Mouse (Mus musculus): ENCODE results near the gene Cxcl15. TPM values are rescaled to one million over a fixed set of nuclear protein-coding genes. Genes with fewer than 3 reads are reported as not detected.

The Cxcl15 gene
- polyA plus RNA-seq, 2 experiments: not detected

DNA sequence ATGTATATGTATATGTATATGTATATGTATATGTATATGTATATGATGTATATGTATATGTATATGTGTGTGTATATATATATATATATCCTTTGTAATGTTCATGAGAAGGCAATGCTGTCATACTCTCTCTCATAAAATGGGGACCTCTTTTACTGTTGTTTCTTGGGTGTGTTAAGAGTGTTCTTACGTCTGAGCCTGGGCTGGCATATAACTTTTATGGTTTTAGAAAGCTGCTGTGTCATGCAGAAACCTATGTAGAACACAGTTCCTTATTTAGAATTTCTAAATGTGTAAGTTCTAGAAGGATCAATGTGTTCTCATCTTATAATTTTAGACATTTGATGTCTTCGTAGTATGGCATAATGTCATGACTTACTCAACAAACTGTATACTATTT is 33.5 kb upstream of the Cxcl15 start:
- no peak for TF ChIP-seq CTCF (IDR thresholded peaks at IDR 0.05; ENCODE audit: low read depth)
- H3K9me3 ChIP-seq (ENCODE audit: control insufficient read depth, low read length): no peaks in the 10 kb centered on the region
- no peak overlapping the region for H3K4me3 ChIP-seq (ENCODE audit: insufficient read depth in 1 of 2, low read depth in 2 of 2, low read length in 2 of 2)
- no peak overlapping the region for H3K9ac ChIP-seq (replicated peaks)
- no peaks in the 10 kb centered on the region; a peak in 1 of 4 replicates for H3K4me1 ChIP-seq (replicated peaks; ENCODE audit: control insufficient read depth in 2 of 2, insufficient read depth in 2 of 2, low read length in 1 of 2)
- peaks cover 13% of the 10 kb centered on the region for H3K27me3 ChIP-seq (ENCODE audit: control insufficient read depth, insufficient read depth, low read length)
- H3K27ac ChIP-seq: no peak overlapping the region
- 46% methylated on average over 2 of the region's 2 CpGs for WGBS (ENCODE audit: insufficient replicate concordance)
- DNase-seq (ENCODE audit: low read depth in 3 of 3, low spot score in 3 of 3): no peak
- no peak overlapping the region for H3K4me2 ChIP-seq (ENCODE audit: low read depth)
- H3K36me3 ChIP-seq (replicated peaks; ENCODE audit: control insufficient read depth, insufficient read depth, low read depth): no peaks in the 10 kb centered on the region
- ATAC-seq (ENCODE audit: insufficient read depth): no peak

DNA sequence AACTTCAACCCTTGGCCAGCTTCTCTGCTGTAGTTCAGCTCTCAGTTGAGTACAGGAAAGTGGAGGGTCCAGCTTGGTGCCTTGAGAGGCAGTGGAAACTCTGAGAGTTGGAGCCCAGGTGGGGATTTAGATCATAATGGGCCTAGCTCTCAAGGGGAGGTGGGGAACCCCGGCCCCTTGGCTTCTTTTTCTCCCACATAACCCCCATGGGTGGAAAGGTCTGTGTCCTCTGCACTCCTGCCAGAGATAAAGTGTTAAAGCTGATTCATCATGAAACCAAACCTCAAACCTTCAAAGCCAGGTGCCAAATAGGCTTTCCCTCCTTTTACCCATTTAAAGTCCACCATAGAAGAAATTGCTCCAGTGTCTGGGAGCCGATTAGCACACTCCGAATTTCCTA is 32.5 kb upstream of the Cxcl15 start:
- no peaks in the 10 kb centered on the region; a peak in 1 of 4 replicates for H3K4me1 ChIP-seq (replicated peaks; ENCODE audit: control insufficient read depth in 2 of 2, insufficient read depth in 2 of 2, low read length in 1 of 2)

DNA sequence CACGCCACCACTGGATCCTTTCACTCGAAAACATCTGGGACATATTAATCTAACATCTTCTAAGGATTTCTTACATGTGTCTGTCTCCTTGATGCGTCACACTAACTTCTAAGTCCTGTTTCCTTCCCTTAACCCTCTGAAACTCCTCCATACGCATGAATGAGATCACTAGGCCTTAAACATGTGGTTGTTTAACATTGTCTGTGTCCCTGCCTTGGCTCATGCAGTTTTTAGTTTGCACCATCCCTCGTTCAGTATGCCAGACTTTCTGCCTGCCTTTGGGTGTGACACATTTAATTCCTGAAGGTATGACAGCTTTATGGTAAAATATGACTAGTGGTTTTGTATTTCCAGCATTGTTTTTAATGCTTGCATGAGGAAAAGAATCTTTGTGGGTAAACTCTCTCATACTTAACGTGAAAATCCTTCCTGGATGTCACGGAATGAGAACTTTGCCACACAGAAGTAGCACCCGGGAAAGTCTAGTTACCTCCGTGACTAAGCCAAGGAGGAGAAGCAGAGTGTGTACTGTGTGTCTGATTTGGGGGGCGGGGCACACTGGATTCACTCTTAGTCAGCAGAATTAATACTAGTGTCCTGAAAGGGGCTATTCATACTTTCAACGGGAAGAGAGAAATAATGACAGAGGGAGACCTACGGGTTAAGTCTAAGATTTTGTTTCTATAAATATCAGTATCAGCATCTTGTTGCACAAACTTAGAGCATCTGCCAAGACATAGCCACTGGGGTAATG is 30.2 kb upstream of the Cxcl15 start:
- no peaks in the 10 kb centered on the region for H3K36me3 ChIP-seq (replicated peaks; ENCODE audit: control insufficient read depth, insufficient read depth, low read depth)
- ATAC-seq (ENCODE audit: insufficient read depth) (no peak), DNase-seq (ENCODE audit: low read depth in 3 of 3, low spot score in 3 of 3) (no peak)
- no peaks in the 10 kb centered on the region for H3K9me3 ChIP-seq (ENCODE audit: control insufficient read depth, low read length)
- H3K27me3 ChIP-seq (ENCODE audit: control insufficient read depth, insufficient read depth, low read length): peaks cover 7% of the 10 kb centered on the region
- no peak overlapping the region for H3K4me3 ChIP-seq (ENCODE audit: insufficient read depth in 1 of 2, low read depth in 2 of 2, low read length in 2 of 2)
- no peak overlapping the region for H3K9ac ChIP-seq (replicated peaks)
- no peaks in the 10 kb centered on the region for H3K4me1 ChIP-seq (replicated peaks; ENCODE audit: control insufficient read depth in 2 of 2, insufficient read depth in 2 of 2, low read length in 1 of 2)
- TF ChIP-seq EP300 (IDR thresholded peaks at IDR 0.05; ENCODE audit: low read depth) (no peak), CTCF (IDR thresholded peaks at IDR 0.05; ENCODE audit: low read depth) (no peak)
- no peak overlapping the region for H3K27ac ChIP-seq
- WGBS (ENCODE audit: insufficient replicate concordance): 63% methylated on average over 12 of the region's 12 CpGs
- no peak overlapping the region for H3K4me2 ChIP-seq (ENCODE audit: low read depth)

More for the DNA sequence above, 32.5 kb upstream of the Cxcl15 start:
- H3K36me3 ChIP-seq (replicated peaks; ENCODE audit: control insufficient read depth, insufficient read depth, low read depth): no peaks in the 10 kb centered on the region
- H3K9me3 ChIP-seq (ENCODE audit: control insufficient read depth, low read length): no peaks in the 10 kb centered on the region
- H3K4me2 ChIP-seq (ENCODE audit: low read depth): no peak overlapping the region
- DNase-seq (ENCODE audit: low read depth in 3 of 3, low spot score in 3 of 3) (no peak), ATAC-seq (ENCODE audit: insufficient read depth) (no peak)
- no peak overlapping the region for H3K9ac ChIP-seq (replicated peaks)
- WGBS (ENCODE audit: insufficient replicate concordance): 70% methylated on average over 3 of the region's 3 CpGs
- TF ChIP-seq CTCF (IDR thresholded peaks at IDR 0.05; ENCODE audit: low read depth): no peak
- TF ChIP-seq EP300 (IDR thresholded peaks at IDR 0.05; ENCODE audit: low read depth): no peak
- no peak overlapping the region for H3K27ac ChIP-seq
- peaks cover 13% of the 10 kb centered on the region for H3K27me3 ChIP-seq (ENCODE audit: control insufficient read depth, insufficient read depth, low read length)
- no peak overlapping the region for H3K4me3 ChIP-seq (ENCODE audit: insufficient read depth in 1 of 2, low read depth in 2 of 2, low read length in 2 of 2)

DNA sequence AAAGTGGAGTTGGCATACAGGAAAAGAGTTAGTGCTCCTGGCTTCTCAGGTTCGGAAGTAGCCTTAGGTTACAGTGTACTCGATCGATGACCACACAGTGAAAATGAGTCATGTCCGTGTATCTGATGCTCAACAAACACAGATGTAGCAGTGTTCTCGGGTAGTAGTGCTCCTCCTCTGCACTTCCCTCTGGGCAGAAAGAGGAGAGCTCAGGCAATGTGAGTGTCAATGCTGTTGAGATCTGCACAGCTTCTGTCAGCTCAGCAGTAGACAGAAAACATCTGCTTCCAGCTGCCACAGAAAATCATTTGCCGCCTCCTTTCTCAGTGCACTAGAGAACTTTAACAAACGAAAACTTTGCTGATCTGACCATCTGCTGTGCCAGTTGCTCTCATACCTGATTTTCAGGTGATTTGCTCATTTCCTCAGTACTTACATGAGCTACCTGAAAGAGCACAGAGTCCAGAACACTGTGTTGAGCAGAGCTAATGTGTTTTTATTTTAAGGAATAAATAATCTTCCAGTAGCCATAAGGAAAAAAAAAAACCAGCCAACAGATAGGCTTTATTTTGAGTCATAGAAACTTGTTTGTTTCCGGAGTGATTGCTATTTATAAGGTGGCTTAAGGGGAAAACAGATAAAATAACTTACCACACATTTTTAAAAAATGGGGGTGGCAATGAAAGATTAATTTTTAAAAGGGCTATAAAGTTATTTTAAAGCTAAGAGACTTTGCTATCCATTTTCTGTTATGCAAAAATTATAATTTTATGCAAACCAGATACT is 28.3 kb upstream of the Cxcl15 start:
- Histone ChIP-seq H3K9ac (replicated peaks) (no peak overlapping the region), H3K27me3 (ENCODE audit: control insufficient read depth, insufficient read depth, low read length) (no peaks in the 10 kb centered on the region), H3K4me1 (replicated peaks; ENCODE audit: control insufficient read depth in 2 of 2, insufficient read depth in 2 of 2, low read length in 1 of 2) (no peaks in the 10 kb centered on the region), H3K4me3 (ENCODE audit: insufficient read depth in 1 of 2, low read depth in 2 of 2, low read length in 2 of 2) (no peak overlapping the region), H3K9me3 (ENCODE audit: control insufficient read depth, low read length) (no peaks in the 10 kb centered on the region), H3K36me3 (replicated peaks; ENCODE audit: control insufficient read depth, insufficient read depth, low read depth) (no peaks in the 10 kb centered on the region), H3K27ac (no peak overlapping the region), H3K4me2 (ENCODE audit: low read depth) (no peak overlapping the region)
- ATAC-seq (ENCODE audit: insufficient read depth) (no peak), DNase-seq (ENCODE audit: low read depth in 3 of 3, low spot score in 3 of 3) (no peak)
- WGBS (ENCODE audit: insufficient replicate concordance): 46% methylated on average over 8 of the region's 8 CpGs
- TF ChIP-seq CTCF (IDR thresholded peaks at IDR 0.05; ENCODE audit: low read depth) (no peak), EP300 (IDR thresholded peaks at IDR 0.05; ENCODE audit: low read depth) (no peak)

- no peak within 1 kb of the TSS for H3K27ac ChIP-seq
- no peaks in the 10 kb centered on the region; a peak in 1 of 4 replicates for H3K4me1 ChIP-seq (replicated peaks; ENCODE audit: control insufficient read depth in 2 of 2, insufficient read depth in 2 of 2, low read length in 1 of 2)
- H3K9me3 ChIP-seq (ENCODE audit: control insufficient read depth, low read length): no peaks in the 10 kb centered on the region
- H3K9ac ChIP-seq (replicated peaks): no peak within 1 kb of the TSS
- H3K4me2 ChIP-seq (ENCODE audit: low read depth): no peak within 1 kb of the TSS
- H3K27me3 ChIP-seq (ENCODE audit: control insufficient read depth, insufficient read depth, low read length): no peaks in the 10 kb centered on the region
- ATAC-seq (ENCODE audit: insufficient read depth) (no peak), DNase-seq (ENCODE audit: low read depth in 3 of 3, low spot score in 3 of 3) (no peak)
- no peak within 1 kb of the TSS for H3K4me3 ChIP-seq (ENCODE audit: insufficient read depth in 1 of 2, low read depth in 2 of 2, low read length in 2 of 2)
- TF ChIP-seq CTCF (IDR thresholded peaks at IDR 0.05; ENCODE audit: low read depth) (no peak), EP300 (IDR thresholded peaks at IDR 0.05; ENCODE audit: low read depth) (no peak)
- H3K36me3 ChIP-seq (replicated peaks; ENCODE audit: control insufficient read depth, insufficient read depth, low read depth): no peaks in the 10 kb centered on the region
- 32% methylated on average over 3 of the region's 3 CpGs for WGBS (ENCODE audit: insufficient replicate concordance)
Measured at GRCm38 (mm10) chr5:90768218-90768617, 26.1 kb upstream of the Cxcl15 start, which contains the start of gene Ppbp. Ppbp (plus strand) TSS chr5:90768518.

All from liver, embryonic 14.5 days (tissue).